Mouse (Mus musculus) liver, embryonic 15.5 days (tissue): ENCODE results near the gene Gm10310. TPM values are rescaled to one million over a fixed set of nuclear protein-coding genes. Genes with fewer than 3 reads are reported as not detected.

Experiments
- polyA plus RNA-seq: library from polyadenylated mRNA; unstranded; fragments of >200 nt; fragmentation: Nextera tagmentation; extraction: Ambion mirVana; gene quantifications from 2 replicates; pipeline ENCODE4 v1.2.1, GENCODE M21; 2015

The Gm10310 gene
- polyA plus RNA-seq, 1 experiment from 2014 or later: not detected

Other genes starting within 250 kb of the Gm10310 start
- gene Olfr806, start 243.1 kb downstream of the Gm10310 start, polyA plus RNA-seq: not detected in 2 replicates
- not detected in 2 replicates for gene Olfr807, start 227.3 kb downstream of the Gm10310 start, polyA plus RNA-seq
- not detected in 2 replicates for gene Olfr808, start 219.6 kb downstream of the Gm10310 start, polyA plus RNA-seq
- not detected in 2 replicates for gene Olfr809, start 210.4 kb downstream of the Gm10310 start, polyA plus RNA-seq
- not detected in 2 replicates for gene Olfr810, start 190.1 kb downstream of the Gm10310 start, polyA plus RNA-seq
- not detected in 2 replicates for gene Olfr811, start 180.7 kb downstream of the Gm10310 start, polyA plus RNA-seq
- not detected in 2 replicates for gene Olfr812, start 139.0 kb downstream of the Gm10310 start, polyA plus RNA-seq
- gene Olfr813, start 129.7 kb downstream of the Gm10310 start, polyA plus RNA-seq: not detected in 2 replicates
- gene Olfr814, start 105.2 kb downstream of the Gm10310 start, polyA plus RNA-seq: not detected in 2 replicates
- gene Olfr815, start 79.2 kb downstream of the Gm10310 start, polyA plus RNA-seq: not detected in 2 replicates
- gene Olfr816, start 69.5 kb downstream of the Gm10310 start, polyA plus RNA-seq: not detected in 2 replicates
- not detected in 2 replicates for gene Olfr818, start 36.0 kb downstream of the Gm10310 start, polyA plus RNA-seq
- not detected in 2 replicates for gene Olfr819, start 17.8 kb downstream of the Gm10310 start, polyA plus RNA-seq
- not detected in 2 replicates for gene Olfr247, start 8.9 kb downstream of the Gm10310 start, polyA plus RNA-seq
- gene Olfr820, start 27.6 kb upstream of the Gm10310 start, polyA plus RNA-seq: not detected in 2 replicates
- not detected in 2 replicates for gene Olfr821, start 45.3 kb upstream of the Gm10310 start, polyA plus RNA-seq
- not detected in 2 replicates for gene Olfr822, start 86.1 kb upstream of the Gm10310 start, polyA plus RNA-seq
- gene Olfr823, start 130.3 kb upstream of the Gm10310 start, polyA plus RNA-seq: not detected in 2 replicates
- gene Olfr824, start 144.9 kb upstream of the Gm10310 start, polyA plus RNA-seq: not detected in 2 replicates
- gene Olfr825, start 181.7 kb upstream of the Gm10310 start, polyA plus RNA-seq: not detected in 2 replicates
- not detected in 2 replicates for gene Olfr826, start 199.1 kb upstream of the Gm10310 start, polyA plus RNA-seq
- not detected in 2 replicates for gene Olfr827, start 229.3 kb upstream of the Gm10310 start, polyA plus RNA-seq